8 mouse cellular contexts compared by ENCODE assay signal in genomic region chr2:158734500-158735152, GRCm38 (mm10). TPM values are rescaled to one million over a fixed set of nuclear protein-coding genes. Genes with fewer than 3 reads are reported as not detected.
DNase-seq lines count a peak whose midpoint lies in the region; TF ChIP-seq lines count a peak whose summit lies in the region.
"Had no signal": no experiment of that assay in that cellular context is flagged by ENCODE, and none has a peak within 500 bp of the region (broad histone marks: within the 10 kb centered on the region; RNA-seq: fewer than 3 reads in every experiment).

No protein-coding gene starts in this region.

- H3K4me1 ChIP-seq in bone marrow, adult 2 months (ENCODE audit: control insufficient read depth, insufficient read depth, low read length), result peaks cover 6% of the 10 kb centered on the region

- TF ChIP-seq POLR2A in bone marrow, adult 2 months (IDR thresholded peaks at IDR 0.05; ENCODE audit: borderline replicate concordance, control insufficient read depth, low read depth, low read length), result no peak

- H3K27ac ChIP-seq in bone marrow, adult 2 months (ENCODE audit: control insufficient read depth, insufficient read depth, low read depth, low read length, poor library complexity), result peak overlapping the region; percentile 90
- H3K27ac ChIP-seq: neural tube, embryonic 13.5 days had no signal

- H3K4me3 ChIP-seq in bone marrow, adult 2 months (replicated peaks; ENCODE audit: control insufficient read depth, low read depth, low read length), result no peak overlapping the region
- H3K4me3 ChIP-seq: neural tube, embryonic 13.5 days had no signal

- TF ChIP-seq CTCF in bone marrow, adult 2 months (IDR thresholded peaks at IDR 0.05; ENCODE audit: control insufficient read depth, insufficient read depth, low read length), result no peak

- WGBS in bone marrow, adult 2 months, result 53% methylated on average over 7 of the region's 7 CpGs

- DNase-seq in left cerebral cortex, adult 18-20 months (ENCODE audit: low spot score in 2 of 2), result peak; percentile 56 to 73
- DNase-seq in left cerebral cortex, adult 11 months (ENCODE audit: low spot score), result no peak
- DNase-seq in frontal cortex, postnatal 10 days (ENCODE audit: low spot score in 2 of 2), result peak; percentile 52 to 54
- peak; percentile 77 to 88 for DNase-seq in kidney, postnatal 25 days
- peak; percentile 59 for DNase-seq in right cerebral cortex, postnatal 4 days
- no peak for DNase-seq in embryo, embryonic 9.5 days (ENCODE audit: extremely low spot score)

RNA-seq across cellular contexts. Expression of gene Fam83d, which starts 33.3 kb away (rescaled TPM):
- total RNA-seq in left cerebral cortex, adult 18-20 months (2021), result under 1 TPM; 0.94 to 0.98 TPM
- 2.7 and 3.0 TPM in 2 replicates for polyA plus RNA-seq in bone marrow, adult 2 months (2011; ENCODE audit: insufficient read depth, insufficient read length, low replicate concordance, missing spikeins)

RNA-seq across cellular contexts. Expression of gene Dhx35, which starts 60.0 kb away (rescaled TPM):
- total RNA-seq in left cerebral cortex, adult 18-20 months (2021), result 10 to 100 TPM; 16.7 to 18.5 TPM
- polyA plus RNA-seq in bone marrow, adult 2 months (2011; ENCODE audit: insufficient read depth, insufficient read length, low replicate concordance, missing spikeins), result 3.2 and 10.7 TPM in 2 replicates

Comparison
In these comparisons a context has a peak if more than half of its experiments do, and no peak if none do; other contexts are left out.
1. DNase-seq: peak in left cerebral cortex, adult 18-20 months (2 of 2), frontal cortex, postnatal 10 days (2 of 2), kidney, postnatal 25 days (2 of 2) and right cerebral cortex, postnatal 4 days (single experiment); none in left cerebral cortex, adult 11 months (single experiment) and embryo, embryonic 9.5 days (single experiment).